Mouse (Mus musculus) G1E (cell line): ENCODE measurements around the gene Tmem132d.

Source experiments
- CTCF ChIP-seq: IDR thresholded peaks from 2 replicates; pipeline ENCODE4 v1.5.1; 2012; ENCODE audit warnings: low read depth, low read length, inconsistent platforms, mixed read lengths
- GATA1 ChIP-seq: IDR thresholded peaks from 2 replicates; pipeline ENCODE4 v1.6.1; 2012; ENCODE audit warnings: borderline replicate concordance, low read length, inconsistent platforms, mixed read lengths
- GATA2 ChIP-seq: IDR thresholded peaks from 2 replicates; pipeline ENCODE4 v1.6.1; 2012; ENCODE audit warnings: low read depth, low read length, inconsistent platforms, borderline replicate concordance
- TAL1 ChIP-seq: conservative IDR thresholded peaks from 2 replicates; pipeline ENCODE4 v1.6.1; 2012; ENCODE audit warnings: low read depth, low read length, inconsistent platforms, mixed read lengths

- TF ChIP-seq TAL1, result no peak
- TF ChIP-seq CTCF, result no peak
- TF ChIP-seq GATA1, result no peak
- no peak for TF ChIP-seq GATA2
Observed at GRCm38 (mm10) chr5:128369814-128370213, 63.1 kb downstream of the Tmem132d start.
